Mouse (Mus musculus) limb, embryonic 12.5 days (tissue): Measurements from ENCODE around the gene Sat1. TPM values are rescaled to one million over a fixed set of nuclear protein-coding genes. Genes with fewer than 3 reads are reported as not detected.

Experiments used
- ATAC-seq: fragments of 200-750 bp; cut with Nextera tagmentation; 2 replicates; pipeline ENCODE4 v1.8.0; 2017; ENCODE audit warnings: low read depth, moderate TSS enrichment; ENCODE audit not compliant: insufficient number of reproducible peaks, insufficient read depth, low FRiP score, low TSS enrichment
- H3K27ac ChIP-seq: fragments of 300-500 bp; sonication (generic); 2 replicates; pipeline ENCODE4 v1.5.1; 2016; ENCODE audit warnings: mild to moderate bottlenecking, moderate library complexity
- H3K27me3 ChIP-seq: fragments of 300-500 bp; sonication (generic); 2 replicates; pipeline ENCODE4 v1.6.1; 2016; ENCODE audit warnings: mild to moderate bottlenecking, moderate library complexity
- H3K36me3 ChIP-seq: fragments of 300-500 bp; sonication (generic); 2 replicates; pipeline ENCODE4 v1.6.1; 2016; ENCODE audit warnings: mild to moderate bottlenecking, moderate library complexity
- H3K4me1 ChIP-seq: fragments of 300-500 bp; sonication (generic); replicated peaks from 2 replicates; pipeline ENCODE4 v1.6.1; 2016
- H3K4me2 ChIP-seq: fragments of 300-500 bp; sonication (generic); 2 replicates; pipeline ENCODE4 v1.6.1; 2016; ENCODE audit warnings: mild to moderate bottlenecking, moderate library complexity
- H3K4me3 ChIP-seq: fragments of 300-500 bp; sonication (generic); replicated peaks from 2 replicates; pipeline ENCODE4 v1.5.1; 2016; ENCODE audit warnings: mild to moderate bottlenecking
- H3K9ac ChIP-seq: fragments of 300-500 bp; sonication (generic); replicated peaks from 2 replicates; pipeline ENCODE4 v1.6.1; 2016; ENCODE audit warnings: mild to moderate bottlenecking, moderate library complexity
- H3K9me3 ChIP-seq: fragments of 300-500 bp; sonication (generic); 2 replicates; pipeline ENCODE4 v1.6.1; 2016; ENCODE audit warnings: mild to moderate bottlenecking, moderate library complexity
- WGBS: fragments of 180-500 bp; shearing (Covaris S2); methylation state at CpG from one replicate; pipeline ENCODE4 v1.1.7; 2016; 5-methylcytosine and 5-hydroxymethylcytosine counted together
- polyA plus RNA-seq: library from polyadenylated mRNA; unstranded; fragments of >200 nt; fragmentation: Nextera tagmentation; extraction: Ambion mirVana; gene quantifications from 2 replicates; pipeline ENCODE4 v1.2.1, GENCODE M21; 2016

The Sat1 gene
- polyA plus RNA-seq, 1 experiment from 2014 or later, result 84.3 TPM

DNA sequence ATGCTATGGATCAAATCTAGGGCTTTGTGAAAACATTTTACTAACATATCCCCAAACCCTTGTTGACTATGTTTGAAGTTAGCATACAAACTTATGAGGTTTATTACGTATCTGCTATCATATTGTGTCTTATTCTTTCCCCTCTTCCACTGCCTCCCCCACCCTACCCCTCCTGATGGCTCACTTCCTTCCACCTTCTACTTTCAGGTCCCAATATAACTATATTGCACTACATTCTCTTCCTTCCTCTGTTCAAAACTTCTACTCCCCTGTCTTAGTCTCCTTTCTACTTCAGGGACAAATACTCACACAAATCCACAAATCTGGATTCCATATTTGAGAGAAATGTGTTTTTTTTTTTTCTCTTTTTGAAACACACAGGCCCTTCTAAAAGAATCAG lies 52.7 kb downstream of the Sat1 start:
- Histone ChIP-seq H3K4me2 (no peak overlapping the region), H3K9me3 (no peaks in the 10 kb centered on the region), H3K27ac (no peak overlapping the region), H3K4me1 (no peaks in the 10 kb centered on the region), H3K4me3 (no peak overlapping the region), H3K27me3 (no peaks in the 10 kb centered on the region), H3K9ac (no peak overlapping the region), H3K36me3 (no peaks in the 10 kb centered on the region)
- no peak for ATAC-seq
- WGBS, result 65% methylated on average over 1 of the region's 1 CpGs

Other genes starting within 250 kb of the Sat1 start
- not detected in 2 replicates for gene Magea8, start 220.6 kb downstream of the Sat1 start, polyA plus RNA-seq
- gene Magea5, start 153.3 kb downstream of the Sat1 start, polyA plus RNA-seq, result not detected in 2 replicates
- gene Magea1, start 126.7 kb downstream of the Sat1 start, polyA plus RNA-seq, result not detected in 2 replicates
- gene Magea2, start 122.8 kb downstream of the Sat1 start, polyA plus RNA-seq, result not detected in 2 replicates
- gene Cldn34b2, start 88.0 kb downstream of the Sat1 start, polyA plus RNA-seq, result not detected in 2 replicates
- gene Acot9, start 46.0 kb upstream of the Sat1 start, polyA plus RNA-seq, result 25.2 and 25.9 TPM in 2 replicates
- 253 and 267 TPM in 2 replicates for gene Prdx4, start 124.3 kb upstream of the Sat1 start, polyA plus RNA-seq